Mouse (Mus musculus): ENCODE measurements around the gene Slc44a2.

- TF ChIP-seq CTCF (conservative IDR thresholded peaks at IDR 0.05; ENCODE audit: low read length), result no peak
- no peak for TF ChIP-seq NANOG (IDR thresholded peaks at IDR 0.05; ENCODE audit: borderline replicate concordance, low read length)
- no peak for TF ChIP-seq POU5F1 (IDR thresholded peaks at IDR 0.05; ENCODE audit: borderline replicate concordance, low read length)
Observed at GRCm38 (mm10) chr9:21275727-21276126, 44.8 kb upstream of the Slc44a2 start.
